Mouse (Mus musculus) cerebellum, adult 11-12 months (tissue): ENCODE measurements at regions not wholly inside any gene's neighbourhood (a gene's known extent, or its start where the extent isn't known, plus 50 kb on each side); places are given as distances from the start of the nearest gene placed in this dataset.

Source experiments
- DNase-seq: peaks from one replicate; pipeline ENCODE4 v3.0.0; 2022

GRCm38 (mm10) chr1:137204371-137204770, 244.1 kb upstream of the Nr5a2 start:
- no peak for DNase-seq

GRCm38 (mm10) chr1:137203512-137203911, 243.3 kb upstream of the Nr5a2 start:
- DNase-seq, result no peak

GRCm38 (mm10) chr1:137200931-137201330, 240.7 kb upstream of the Nr5a2 start:
- DNase-seq, result no peak

GRCm38 (mm10) chr1:137195962-137196361, 235.7 kb upstream of the Nr5a2 start:
- no peak for DNase-seq

GRCm38 (mm10) chr1:137195065-137195620, 234.9 kb upstream of the Nr5a2 start:
- no peak for DNase-seq

- no peak for DNase-seq
Measured at GRCm38 (mm10) chr1:137178231-137178630, 218.0 kb upstream of the Nr5a2 start.

- DNase-seq, result no peak
Measured at GRCm38 (mm10) chr1:137176696-137177095, 216.4 kb upstream of the Nr5a2 start.

GRCm38 (mm10) chr1:137174081-137174480, 213.8 kb upstream of the Nr5a2 start:
- no peak for DNase-seq

- DNase-seq, result no peak
Measured at GRCm38 (mm10) chr1:137172128-137172527, 211.9 kb upstream of the Nr5a2 start.

GRCm38 (mm10) chr1:137171451-137171850, 211.2 kb upstream of the Nr5a2 start:
- DNase-seq, result no peak

GRCm38 (mm10) chr1:137147891-137148290, 187.6 kb upstream of the Nr5a2 start:
- DNase-seq, result no peak

GRCm38 (mm10) chr1:137141879-137142570, 181.8 kb upstream of the Nr5a2 start:
- DNase-seq, result no peak

- DNase-seq, result no peak
Measured at GRCm38 (mm10) chr1:137141372-137141771, 181.1 kb upstream of the Nr5a2 start.

GRCm38 (mm10) chr1:137136156-137136555, 175.9 kb upstream of the Nr5a2 start:
- no peak for DNase-seq

- no peak for DNase-seq
Measured at GRCm38 (mm10) chr1:137133734-137134133, 173.5 kb upstream of the Nr5a2 start.

GRCm38 (mm10) chr1:137130264-137130663, 170.0 kb upstream of the Nr5a2 start:
- DNase-seq, result no peak

- DNase-seq, result no peak
Measured at GRCm38 (mm10) chr1:137129116-137129515, 168.9 kb upstream of the Nr5a2 start.

GRCm38 (mm10) chr1:137117866-137118265, 157.6 kb upstream of the Nr5a2 start:
- DNase-seq, result no peak

GRCm38 (mm10) chr1:137106444-137106843, 146.2 kb upstream of the Nr5a2 start:
- DNase-seq, result no peak

GRCm38 (mm10) chr1:137091762-137092161, 131.5 kb upstream of the Nr5a2 start:
- no peak for DNase-seq

- DNase-seq, result no peak
Measured at GRCm38 (mm10) chr1:137088148-137088547, 127.9 kb upstream of the Nr5a2 start.

- no peak for DNase-seq
Measured at GRCm38 (mm10) chr1:137086766-137087165, 126.5 kb upstream of the Nr5a2 start.

GRCm38 (mm10) chr1:137083500-137083899, 123.3 kb upstream of the Nr5a2 start:
- no peak for DNase-seq

GRCm38 (mm10) chr1:137079401-137080003, 119.3 kb upstream of the Nr5a2 start:
- no peak for DNase-seq
